Mouse (Mus musculus): Measurements from ENCODE around the gene Habp2. TPM values are rescaled to one million over a fixed set of nuclear protein-coding genes. Genes with fewer than 3 reads are reported as not detected.

The Habp2 gene
- total RNA-seq, 2 experiments from 2014 or later, result 0.26 TPM; not detected in 1

DNA sequence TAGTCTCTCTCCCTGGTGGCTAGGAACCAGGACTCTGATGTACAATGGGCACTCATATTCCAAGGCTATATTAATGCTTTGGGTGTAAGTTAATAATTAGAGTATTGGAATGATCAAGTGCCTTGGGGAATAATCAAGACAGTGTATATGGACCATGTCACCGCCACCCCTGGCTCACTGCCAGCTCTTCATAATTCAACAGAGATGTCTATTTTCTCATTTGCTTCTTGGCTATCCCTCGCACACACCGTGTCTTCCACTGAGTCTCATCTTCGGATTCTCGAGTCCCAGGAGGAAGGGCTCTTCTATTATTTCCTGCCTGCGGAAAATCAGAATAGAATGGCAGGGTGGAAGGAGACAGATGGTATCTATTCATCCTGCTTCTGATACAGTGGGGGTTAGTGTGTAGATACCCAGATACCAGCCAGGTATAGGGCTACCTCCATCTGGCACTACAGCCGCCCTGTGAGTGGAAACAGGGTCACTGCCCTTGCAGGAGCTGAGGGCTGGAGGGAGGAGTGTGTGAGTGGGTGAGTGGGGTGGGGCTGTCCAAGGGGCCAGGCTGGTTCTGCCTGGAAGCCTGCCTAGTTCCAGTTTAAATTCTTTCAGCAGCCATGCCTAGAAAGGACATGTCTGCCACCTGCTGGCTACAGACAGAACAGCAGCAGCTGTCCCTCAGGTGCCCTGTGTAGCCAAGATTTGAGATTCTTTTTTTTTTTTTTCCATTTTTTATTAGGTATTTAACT lies 7.9 kb downstream of the Habp2 start:
- peak; percentile 54 to 81 for DNase-seq (ENCODE audit: low spot score in 2 of 2)

DNA sequence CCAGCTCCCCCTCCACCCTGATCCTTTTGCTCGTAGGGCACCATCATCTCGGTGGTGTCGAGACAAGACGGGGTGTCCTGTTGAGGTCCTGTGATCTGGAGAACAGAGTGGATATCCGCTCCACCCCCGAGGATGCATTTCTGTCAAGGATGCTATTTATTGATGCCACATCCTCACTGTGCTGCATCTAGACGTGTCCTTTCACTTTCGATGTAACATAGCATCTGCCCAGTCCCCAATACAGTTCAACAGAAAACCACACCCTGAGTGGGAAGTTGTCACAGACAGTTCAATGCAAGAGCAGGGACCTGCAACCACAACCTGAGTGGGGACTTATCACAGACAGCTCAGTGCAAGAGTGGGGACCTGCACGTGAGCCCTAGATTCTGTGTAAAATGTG lies 9.7 kb downstream of the Habp2 start:
- no peak for DNase-seq (ENCODE audit: low spot score in 2 of 2)

GRCm38 (mm10) chr19:56297264-56297663 lies 10.3 kb downstream of the Habp2 start:
- no peak for DNase-seq (ENCODE audit: low spot score in 2 of 2)

DNA sequence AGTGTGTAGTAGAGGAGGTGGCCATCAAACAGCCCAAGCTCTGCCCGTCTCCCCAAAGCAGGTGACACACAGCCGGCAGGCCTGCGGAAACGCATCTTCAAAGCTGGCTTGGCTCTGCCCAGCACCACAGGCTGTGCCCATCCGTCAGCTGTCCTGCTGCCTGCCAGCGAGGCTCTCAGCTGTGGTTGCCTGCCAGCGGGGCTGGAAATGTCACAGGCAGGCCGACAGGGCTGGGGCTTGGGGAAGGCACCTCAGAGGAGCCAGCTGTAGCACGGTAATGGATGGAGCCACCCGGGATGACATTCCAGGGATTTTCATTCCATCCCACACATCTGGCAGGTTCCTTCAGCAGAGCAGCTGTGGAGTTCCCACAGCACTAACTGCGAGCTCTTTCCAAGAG lies 13.9 kb downstream of the Habp2 start:
- DNase-seq (ENCODE audit: low spot score in 2 of 2), result peak; percentile 55 to 77

DNA sequence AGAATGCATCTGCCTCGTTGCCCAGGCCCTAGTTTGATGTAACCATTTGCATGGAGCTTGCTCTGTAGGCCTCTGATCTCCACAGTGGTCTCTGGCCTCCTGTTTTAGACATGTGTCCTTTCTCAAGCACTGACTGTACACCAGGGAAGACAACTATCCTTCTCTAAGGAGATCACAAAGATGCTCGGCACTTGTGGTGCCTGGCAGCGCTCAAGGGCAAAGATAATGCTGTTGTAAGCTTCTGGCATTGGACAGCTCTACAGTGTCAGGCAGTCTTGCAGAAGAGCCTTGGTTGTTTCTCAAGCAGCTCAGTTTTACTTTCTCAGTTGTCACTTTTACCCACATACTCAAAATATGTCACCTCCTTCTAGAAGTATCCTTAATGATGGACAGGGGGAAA lies 29.6 kb downstream of the Habp2 start:
- no peak for DNase-seq (ENCODE audit: low spot score in 2 of 2)

DNA sequence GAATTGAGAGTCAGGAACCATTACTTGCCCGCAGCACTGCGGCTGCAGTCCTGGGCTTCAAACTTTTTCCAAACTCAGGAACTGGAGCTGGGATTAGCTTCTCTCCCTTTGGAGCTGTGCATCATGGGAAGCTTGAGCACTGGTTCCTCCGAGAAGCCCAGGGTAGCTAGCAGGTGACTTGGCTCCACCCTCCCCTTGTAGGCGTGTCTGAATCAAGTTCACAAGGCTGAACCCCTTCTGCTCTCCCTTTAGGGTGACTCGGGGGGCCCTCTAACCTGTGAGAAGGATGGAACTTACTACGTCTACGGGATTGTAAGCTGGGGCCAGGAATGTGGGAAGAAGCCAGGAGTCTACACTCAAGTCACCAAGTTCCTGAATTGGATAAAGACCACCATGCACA lies 32.3 kb downstream of the Habp2 start:
- DNase-seq (ENCODE audit: low spot score in 2 of 2), result no peak

DNA sequence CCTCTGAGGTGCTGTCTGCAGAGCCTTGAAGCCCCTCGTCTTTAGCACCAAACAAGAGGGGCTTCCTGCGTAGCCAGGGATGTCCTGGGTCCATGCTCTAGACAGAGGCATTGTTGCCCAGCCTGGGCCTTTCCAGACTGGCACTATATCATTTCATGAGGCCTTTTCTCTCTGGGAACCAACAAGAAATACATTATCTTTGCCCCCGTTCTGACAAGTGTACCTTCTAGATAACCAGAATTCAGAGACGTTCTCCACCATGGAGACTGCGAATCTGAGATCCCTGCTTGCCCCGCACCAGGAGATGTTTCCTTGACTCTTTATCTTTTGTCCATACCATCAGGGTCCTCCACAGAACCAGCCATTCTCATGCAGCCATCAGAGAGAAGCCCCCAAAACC lies 32.7 kb downstream of the Habp2 start:
- no peak for DNase-seq (ENCODE audit: low spot score in 2 of 2)

- no peak for DNase-seq (ENCODE audit: low spot score in 2 of 2)
Measured at GRCm38 (mm10) chr19:56320186-56320860, 33.4 kb downstream of the Habp2 start.

DNA sequence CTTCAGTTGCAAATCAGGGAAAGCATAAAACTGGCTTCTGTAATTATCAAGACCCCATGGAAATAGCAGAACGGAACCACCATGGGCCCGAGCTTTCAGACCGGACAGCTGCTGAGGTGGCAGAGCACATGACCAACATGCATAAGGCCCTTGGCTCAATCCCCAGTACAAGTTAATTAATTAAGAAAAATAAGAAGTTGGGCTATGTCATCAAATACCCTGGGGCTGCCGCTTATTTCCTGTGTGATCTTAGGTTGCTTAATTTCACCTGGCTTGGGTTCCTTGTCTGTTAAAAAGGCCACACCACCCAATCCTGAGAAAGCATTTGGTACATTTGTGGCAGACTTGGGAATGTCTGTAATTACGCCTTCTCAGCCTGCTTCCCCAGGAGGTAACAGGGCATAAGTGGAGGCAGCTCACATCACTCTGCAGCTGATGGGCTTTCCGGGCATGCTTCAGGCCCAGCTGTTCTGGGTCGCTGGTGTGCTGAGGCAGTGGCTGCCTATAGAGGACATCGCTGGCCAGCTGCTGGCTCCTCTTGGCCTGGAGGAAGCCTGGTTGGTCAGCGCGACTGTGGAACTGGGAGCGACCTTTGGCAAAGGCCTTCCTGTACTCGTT lies 34.5 kb downstream of the Habp2 start:
- DNase-seq (ENCODE audit: low spot score in 2 of 2), result peak in 1 of 2 experiments; percentile 40

DNA sequence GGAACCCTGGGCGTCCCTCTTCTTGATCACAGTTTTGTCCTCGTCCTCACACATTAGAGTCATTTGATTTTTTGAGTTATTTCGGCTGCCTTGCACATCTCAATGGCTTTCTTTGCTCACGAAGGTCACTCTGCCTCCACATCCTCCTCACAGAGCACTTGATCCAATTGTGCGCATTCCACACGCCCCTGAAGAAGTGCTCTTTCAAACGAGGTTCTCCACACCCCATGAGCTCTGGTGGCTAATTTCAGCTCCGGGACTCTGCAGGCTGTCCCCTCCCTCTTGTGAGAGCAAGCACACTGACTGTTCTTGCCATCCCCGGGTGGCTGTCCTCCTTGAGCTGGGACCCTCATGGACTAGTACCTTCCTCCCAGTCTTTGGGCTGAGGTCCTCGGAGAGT lies 38.7 kb downstream of the Habp2 start:
- DNase-seq (ENCODE audit: low spot score in 2 of 2), result no peak

DNA sequence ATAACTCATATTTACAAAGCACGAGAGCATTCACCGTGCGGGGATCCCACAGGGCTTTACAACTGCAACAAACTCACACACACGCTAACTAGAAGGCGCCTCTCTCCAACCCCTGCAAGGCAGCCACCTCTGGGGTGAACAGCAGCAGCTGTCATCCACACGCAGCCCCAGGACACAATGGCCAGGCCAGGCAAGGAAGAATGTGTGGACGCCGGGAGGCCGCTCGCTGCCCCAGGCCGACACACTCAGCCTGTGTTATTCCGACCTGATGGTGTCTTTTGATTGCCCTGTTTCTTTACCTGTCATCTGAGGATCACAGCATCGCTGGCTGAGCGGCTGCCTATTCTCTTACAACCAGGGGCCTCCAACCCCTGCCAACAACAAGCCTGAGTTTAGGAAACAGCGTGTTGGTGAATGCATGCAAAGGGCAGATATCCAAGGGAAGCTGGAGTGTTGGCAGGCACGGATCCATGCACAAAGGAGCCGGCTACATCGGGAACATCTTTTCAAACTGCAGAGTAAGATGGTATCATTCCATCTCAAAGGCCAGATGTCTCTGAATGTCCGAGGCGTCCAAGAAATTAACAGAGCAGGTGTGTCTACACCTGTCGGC lies 39.4 kb downstream of the Habp2 start:
- DNase-seq (ENCODE audit: low spot score in 2 of 2), result no peak

- no peak for DNase-seq (ENCODE audit: low spot score in 2 of 2)
Measured at GRCm38 (mm10) chr19:56336321-56336720, 49.4 kb downstream of the Habp2 start.

DNA sequence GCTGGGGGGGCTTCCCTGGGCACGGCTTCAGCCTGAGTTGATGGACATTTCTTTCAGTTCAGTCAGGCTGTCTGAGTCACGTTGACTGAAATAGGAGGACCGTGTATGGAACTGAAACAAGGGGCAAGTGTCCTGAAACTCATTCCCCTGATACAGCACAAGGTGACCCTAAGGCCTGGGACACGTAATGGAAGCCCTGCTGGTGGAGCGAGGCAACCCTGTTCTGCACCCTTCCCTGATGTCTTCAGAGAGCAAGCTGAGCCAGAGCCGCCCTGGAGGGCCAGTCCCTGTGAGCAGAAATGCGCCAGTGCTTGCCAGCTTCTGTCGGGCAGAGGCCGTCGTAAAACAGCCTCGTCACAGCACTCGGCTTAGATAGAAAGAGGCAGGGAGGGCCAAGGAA lies 49.9 kb downstream of the Habp2 start:
- no peak for DNase-seq (ENCODE audit: low spot score in 2 of 2)

DNA sequence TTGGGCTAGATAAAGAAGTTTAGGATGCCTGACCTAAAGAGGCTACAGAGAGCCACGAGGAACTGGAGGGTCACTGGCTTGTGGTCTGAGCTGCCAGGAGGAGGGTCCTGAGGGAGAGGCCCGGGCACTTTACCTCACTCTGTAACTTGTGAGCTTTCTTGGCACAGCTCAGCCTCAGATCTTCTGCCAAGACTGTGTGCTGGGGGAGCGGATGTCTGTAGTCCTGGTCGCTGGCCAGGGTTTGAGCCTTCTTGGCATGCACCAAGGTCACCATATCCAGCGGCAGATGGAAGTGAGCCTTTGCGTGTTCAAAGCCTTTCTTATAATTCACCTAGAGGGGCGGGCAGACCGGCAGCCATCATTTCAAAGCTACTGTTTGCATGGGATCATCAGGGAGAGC lies 55.1 kb downstream of the Habp2 start:
- DNase-seq (ENCODE audit: low spot score in 2 of 2), result peak in 1 of 2 experiments; percentile 57

DNA sequence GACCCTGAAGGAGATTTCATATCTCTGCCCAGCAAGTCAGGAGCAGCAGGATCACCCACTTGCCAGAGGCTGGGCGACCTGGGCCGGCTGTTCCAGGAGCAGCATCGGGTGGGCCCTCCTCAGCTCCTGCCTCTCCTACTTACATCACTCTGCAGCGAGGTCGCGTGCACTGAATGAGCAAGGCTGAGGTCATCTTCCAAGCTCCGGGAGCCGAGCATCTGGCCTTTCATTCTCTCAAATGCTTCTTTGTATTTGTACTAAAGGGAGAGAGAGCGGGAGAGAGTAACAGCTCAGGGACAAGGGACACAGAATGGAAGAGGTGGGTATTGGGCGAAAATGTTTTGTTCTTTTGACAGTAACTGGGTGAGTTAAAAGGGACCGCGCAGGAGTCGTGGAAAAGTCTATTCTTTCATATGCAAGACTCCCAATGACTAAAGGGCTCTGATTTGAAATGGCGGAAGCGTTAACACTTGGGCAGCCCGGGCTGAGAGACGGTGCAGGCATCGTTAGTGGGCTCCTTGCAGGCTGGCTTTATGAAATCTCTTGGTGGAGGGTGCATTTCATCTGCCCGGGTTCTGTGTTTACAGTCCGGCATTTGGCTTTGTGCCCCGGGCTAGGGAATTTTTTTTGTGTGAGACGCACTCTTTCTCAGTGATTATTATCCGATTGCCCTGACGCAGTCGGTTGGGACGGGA lies 57.1 kb downstream of the Habp2 start:
- DNase-seq (ENCODE audit: low spot score in 2 of 2), result no peak

DNA sequence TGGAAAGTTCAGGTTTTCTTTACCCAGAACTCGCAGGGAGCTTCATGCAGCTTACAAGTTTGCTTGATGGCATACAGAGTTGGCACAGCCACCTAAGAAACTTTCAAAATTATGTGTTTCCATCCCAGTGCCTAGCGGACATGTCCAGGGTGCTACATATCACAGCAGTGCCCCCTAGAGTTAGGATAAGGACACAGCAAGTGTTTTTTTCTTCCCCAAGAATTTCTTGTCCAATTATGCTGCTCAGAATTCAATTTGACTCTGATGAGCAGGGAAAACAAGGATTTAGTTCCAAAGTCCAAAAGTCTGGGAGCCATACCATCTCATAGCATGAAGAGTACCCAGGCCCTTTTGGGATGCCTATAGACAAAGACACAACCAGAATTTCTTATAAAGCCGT lies 59.1 kb downstream of the Habp2 start:
- DNase-seq (ENCODE audit: low spot score in 2 of 2), result no peak

- DNase-seq (ENCODE audit: low spot score in 2 of 2), result no peak
Measured at GRCm38 (mm10) chr19:56346750-56347149, 59.8 kb downstream of the Habp2 start.

DNA sequence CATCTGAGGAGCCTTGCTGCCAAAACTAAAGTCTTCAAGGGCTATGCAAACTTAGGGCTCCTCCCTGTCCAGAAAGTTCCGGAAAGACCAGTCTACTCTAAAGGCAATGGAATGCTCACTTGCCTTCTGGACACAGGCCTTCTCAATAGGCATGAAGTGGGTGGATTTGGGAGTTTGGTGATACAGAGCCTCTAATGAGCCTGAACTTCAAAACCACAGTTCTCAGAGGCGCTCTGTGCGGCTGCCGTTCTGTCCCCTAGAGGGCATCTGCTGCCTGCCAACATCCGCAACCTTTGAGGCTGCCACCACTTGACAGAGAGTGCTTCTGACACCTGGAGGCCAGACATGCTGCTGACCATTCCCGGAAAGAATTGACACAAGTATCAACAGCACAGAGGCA lies 62.4 kb downstream of the Habp2 start:
- no peak for DNase-seq (ENCODE audit: low spot score in 2 of 2)

- no peak for DNase-seq (ENCODE audit: low spot score in 2 of 2)
Measured at GRCm38 (mm10) chr19:56353689-56354088, 66.8 kb downstream of the Habp2 start.

- DNase-seq (ENCODE audit: low spot score in 2 of 2), result no peak
Measured at GRCm38 (mm10) chr19:56355201-56355600, 68.3 kb downstream of the Habp2 start.
